Mouse (Mus musculus) stomach, embryonic 16.5 days (tissue): ENCODE data around the gene Brip1. TPM values are rescaled to one million over a fixed set of nuclear protein-coding genes. Genes with fewer than 3 reads are reported as not detected.

ENCODE experiments used
- ATAC-seq: fragments of 200-750 bp; cut with Nextera tagmentation; 2 replicates; pipeline ENCODE4 v1.8.0; 2017; ENCODE audit warnings: moderate number of reproducible peaks, moderate TSS enrichment; ENCODE audit not compliant: insufficient read depth, low FRiP score
- H3K27ac ChIP-seq: fragments of 300-500 bp; sonication (generic); 2 replicates; pipeline ENCODE4 v1.5.1; 2014; ENCODE audit warnings: low read length
- H3K27me3 ChIP-seq: fragments of 300-500 bp; sonication (generic); 2 replicates; pipeline ENCODE4 v1.6.1; 2014; ENCODE audit warnings: low read length, control low read depth, mixed read lengths; ENCODE audit not compliant: control insufficient read depth, insufficient read depth
- H3K36me3 ChIP-seq: fragments of 300-500 bp; sonication (generic); 2 replicates; pipeline ENCODE4 v1.6.1; 2014; ENCODE audit warnings: low read length; ENCODE audit not compliant: control insufficient read depth, insufficient read depth
- H3K4me1 ChIP-seq: fragments of 300-500 bp; sonication (generic); 2 replicates; pipeline ENCODE4 v1.6.1; 2014; ENCODE audit warnings: low read length, control low read depth, mixed read lengths; ENCODE audit not compliant: control insufficient read depth, insufficient read depth
- H3K4me2 ChIP-seq: fragments of 300-500 bp; sonication (generic); 2 replicates; pipeline ENCODE4 v1.6.1; 2014; ENCODE audit warnings: low read depth, low read length, mixed read lengths
- H3K4me3 ChIP-seq: fragments of 300-500 bp; sonication (generic); replicated peaks from 2 replicates; pipeline ENCODE4 v1.5.1; 2014; ENCODE audit warnings: mild to moderate bottlenecking, low read length
- H3K9ac ChIP-seq: fragments of 300-500 bp; sonication (generic); 2 replicates; pipeline ENCODE4 v1.6.1; 2014; ENCODE audit warnings: low read length
- H3K9me3 ChIP-seq: fragments of 300-500 bp; sonication (generic); replicated peaks from 2 replicates; pipeline ENCODE4 v1.6.1; 2016; ENCODE audit warnings: low read length, control low read depth; ENCODE audit not compliant: control insufficient read depth
- WGBS: fragments of 180-500 bp; shearing (Covaris S2); extraction: QIAGEN DNeasy Blood & Tissue Kit; methylation state at CpG from one replicate; pipeline ENCODE4 v1.1.7; 2014; 5-methylcytosine and 5-hydroxymethylcytosine counted together
- polyA plus RNA-seq: library from polyadenylated mRNA; unstranded; fragments of >200 nt; fragmentation: Nextera tagmentation; extraction: Ambion mirVana; gene quantifications from 2 replicates; pipeline ENCODE4 v1.2.1, GENCODE M21; 2015

Gene Brip1
- polyA plus RNA-seq, 1 experiment from 2014 or later = 9.5 TPM

GRCm38 (mm10) chr11:86155638-86156037, 45.4 kb downstream of the Brip1 start:
- H3K4me2 ChIP-seq = no peak overlapping the region
- no peaks in the 10 kb centered on the region for H3K4me1 ChIP-seq
- no peak overlapping the region for H3K4me3 ChIP-seq
- H3K9me3 ChIP-seq = no peaks in the 10 kb centered on the region
- WGBS = 79% methylated on average over 5 of the region's 5 CpGs
- H3K27me3 ChIP-seq = no peaks in the 10 kb centered on the region
- H3K36me3 ChIP-seq = no peaks in the 10 kb centered on the region
- no peak for ATAC-seq
- H3K9ac ChIP-seq = no peak overlapping the region
- H3K27ac ChIP-seq = no peak overlapping the region

- H3K36me3 ChIP-seq = no peaks in the 10 kb centered on the region
- H3K27ac ChIP-seq = no peak overlapping the region
- no peak for ATAC-seq
- 77% methylated on average over 3 of the region's 3 CpGs for WGBS
- no peak overlapping the region for H3K4me3 ChIP-seq
- no peaks in the 10 kb centered on the region for H3K9me3 ChIP-seq
- no peak overlapping the region for H3K9ac ChIP-seq
- no peak overlapping the region for H3K4me2 ChIP-seq
- H3K4me1 ChIP-seq = no peaks in the 10 kb centered on the region
- no peaks in the 10 kb centered on the region for H3K27me3 ChIP-seq
Observed at GRCm38 (mm10) chr11:86131324-86131723, 69.7 kb downstream of the Brip1 start.

GRCm38 (mm10) chr11:86117078-86117869, 83.7 kb downstream of the Brip1 start:
- Histone ChIP-seq H3K4me3 (no peak overlapping the region), H3K36me3 (no peaks in the 10 kb centered on the region), H3K4me2 (no peak overlapping the region), H3K4me1 (no peaks in the 10 kb centered on the region), H3K9ac (no peak overlapping the region), H3K27ac (no peak overlapping the region), H3K9me3 (no peaks in the 10 kb centered on the region), H3K27me3 (no peaks in the 10 kb centered on the region)
- no peak for ATAC-seq
- 81% methylated on average over 7 of the region's 7 CpGs for WGBS

GRCm38 (mm10) chr11:86115955-86116354, 85.0 kb downstream of the Brip1 start:
- Histone ChIP-seq H3K27me3 (no peaks in the 10 kb centered on the region), H3K9ac (no peak overlapping the region), H3K9me3 (no peaks in the 10 kb centered on the region), H3K27ac (no peak overlapping the region), H3K4me1 (no peaks in the 10 kb centered on the region), H3K4me2 (no peak overlapping the region), H3K36me3 (no peaks in the 10 kb centered on the region), H3K4me3 (no peak overlapping the region)
- 86% methylated on average over 1 of the region's 1 CpGs for WGBS
- ATAC-seq = no peak

- ATAC-seq = no peak
- WGBS = 86% methylated on average over 4 of the region's 4 CpGs
Observed at GRCm38 (mm10) chr11:86107276-86107675, 93.7 kb downstream of the Brip1 start.

GRCm38 (mm10) chr11:86106596-86106995, 94.4 kb downstream of the Brip1 start:
- ATAC-seq = no peak
- Histone ChIP-seq H3K9me3 (no peaks in the 10 kb centered on the region), H3K4me2 (no peak overlapping the region), H3K27ac (no peak overlapping the region), H3K9ac (no peak overlapping the region), H3K27me3 (no peaks in the 10 kb centered on the region), H3K4me1 (no peaks in the 10 kb centered on the region), H3K4me3 (no peak overlapping the region), H3K36me3 (no peaks in the 10 kb centered on the region)

More at GRCm38 (mm10) chr11:86107276-86107675, 93.7 kb downstream of the Brip1 start:
- Histone ChIP-seq H3K36me3 (no peaks in the 10 kb centered on the region), H3K27ac (no peak overlapping the region), H3K4me3 (no peak overlapping the region), H3K27me3 (no peaks in the 10 kb centered on the region), H3K4me2 (no peak overlapping the region), H3K4me1 (no peaks in the 10 kb centered on the region), H3K9me3 (no peaks in the 10 kb centered on the region), H3K9ac (no peak overlapping the region)

GRCm38 (mm10) chr11:86101191-86101590, 99.8 kb downstream of the Brip1 start:
- no peak overlapping the region for H3K27ac ChIP-seq
- WGBS = 69% methylated on average over 6 of the region's 6 CpGs

GRCm38 (mm10) chr11:86099341-86099740, 101.7 kb downstream of the Brip1 start:
- H3K36me3 ChIP-seq = peaks cover 4% of the 10 kb centered on the region
- H3K27me3 ChIP-seq = no peaks in the 10 kb centered on the region
- no peaks in the 10 kb centered on the region for H3K9me3 ChIP-seq
- WGBS = 35% methylated on average over 2 of the region's 2 CpGs
- H3K4me1 ChIP-seq = no peaks in the 10 kb centered on the region
- H3K4me3 ChIP-seq = no peak overlapping the region
- ATAC-seq = no peak
- no peak overlapping the region for H3K9ac ChIP-seq
- H3K27ac ChIP-seq = no peak overlapping the region
- H3K4me2 ChIP-seq = no peak overlapping the region

More at GRCm38 (mm10) chr11:86101191-86101590, 99.8 kb downstream of the Brip1 start:
- H3K4me2 ChIP-seq = no peak overlapping the region
- no peak for ATAC-seq
- H3K27me3 ChIP-seq = no peaks in the 10 kb centered on the region
- H3K4me1 ChIP-seq = no peaks in the 10 kb centered on the region
- peaks cover 4% of the 10 kb centered on the region for H3K36me3 ChIP-seq
- no peaks in the 10 kb centered on the region for H3K9me3 ChIP-seq
- H3K4me3 ChIP-seq = no peak overlapping the region
- H3K9ac ChIP-seq = no peak overlapping the region

- ATAC-seq = no peak
- H3K36me3 ChIP-seq = no peaks in the 10 kb centered on the region
- H3K4me1 ChIP-seq = no peaks in the 10 kb centered on the region
- H3K9ac ChIP-seq = no peak overlapping the region
- no peak overlapping the region for H3K4me2 ChIP-seq
- H3K9me3 ChIP-seq = no peaks in the 10 kb centered on the region
- H3K4me3 ChIP-seq = no peak overlapping the region
- H3K27ac ChIP-seq = no peak overlapping the region
- no peaks in the 10 kb centered on the region for H3K27me3 ChIP-seq
Observed at GRCm38 (mm10) chr11:86088815-86089214, 112.2 kb downstream of the Brip1 start.
